ENCODE assay signal across 9 mouse cellular contexts in genomic region chr4:99969328-99969727, GRCm38 (mm10). TPM values are rescaled to one million over a fixed set of nuclear protein-coding genes. Genes with fewer than 3 reads are reported as not detected.
DNase-seq lines count a peak whose midpoint lies in the region; ATAC-seq lines count a peak whose summit lies in the region.
"Had no signal": no experiment of that assay in that cellular context is flagged by ENCODE, and none has a peak within 500 bp of the region (broad histone marks: within the 10 kb centered on the region; RNA-seq: fewer than 3 reads in every experiment).

No protein-coding gene starts in this region.

- no peak for ATAC-seq in heart, embryonic 12.5 days (ENCODE audit: insufficient number of reproducible peaks, low FRiP score)
- 0 out of 2 replicates have a peak, but pooled peaks have one; percentile 37 for ATAC-seq in heart, embryonic 16.5 days (replicated peaks; ENCODE audit: extremely low read depth, insufficient read depth, low FRiP score)
- ATAC-seq in forebrain, embryonic 12.5 days (ENCODE audit: low FRiP score): no peak

- H3K27ac ChIP-seq in heart, embryonic 12.5 days (ENCODE audit: poor library complexity, severe bottlenecking): no peak overlapping the region
- peak overlapping the region; percentile 63 for H3K27ac ChIP-seq in heart, embryonic 16.5 days (ENCODE audit: low read length)
- H3K27ac ChIP-seq in limb, embryonic 10.5 days: peak overlapping the region; percentile 56
- no peak overlapping the region for H3K27ac ChIP-seq in forebrain, embryonic 12.5 days

- H3K4me3 ChIP-seq in heart, embryonic 12.5 days: no peak overlapping the region
- H3K4me3 ChIP-seq in heart, embryonic 16.5 days (ENCODE audit: low read length): no peak overlapping the region
- no peak overlapping the region for H3K4me3 ChIP-seq in limb, embryonic 10.5 days
- no peak overlapping the region for H3K4me3 ChIP-seq in forebrain, embryonic 12.5 days (replicated peaks)

- no peaks in the 10 kb centered on the region for H3K9me3 ChIP-seq in heart, embryonic 12.5 days (replicated peaks)
- H3K9me3 ChIP-seq in heart, embryonic 16.5 days (replicated peaks; ENCODE audit: control insufficient read depth, low read length): no peaks in the 10 kb centered on the region
- H3K9me3 ChIP-seq in limb, embryonic 10.5 days (replicated peaks): no peaks in the 10 kb centered on the region
- no peaks in the 10 kb centered on the region for H3K9me3 ChIP-seq in forebrain, embryonic 12.5 days

- intact Hi-C loops in left cerebral cortex, postnatal 4 days (cut with DNase I): no loop called here

- H3K9ac ChIP-seq in heart, embryonic 12.5 days: no peak overlapping the region
- H3K9ac ChIP-seq in heart, embryonic 16.5 days (ENCODE audit: low read length): no peak overlapping the region
- H3K9ac ChIP-seq in forebrain, embryonic 12.5 days: no peak overlapping the region

- H3K36me3 ChIP-seq in heart, embryonic 12.5 days: peaks cover 82% of the 10 kb centered on the region
- H3K36me3 ChIP-seq in heart, embryonic 16.5 days (ENCODE audit: control insufficient read depth, insufficient read depth): peaks cover 61% of the 10 kb centered on the region
- H3K36me3 ChIP-seq in limb, embryonic 10.5 days: 0 out of 2 replicates have a peak, but pooled peaks cover 8% of the 10 kb centered on the region
- H3K36me3 ChIP-seq in forebrain, embryonic 12.5 days (replicated peaks): 0 out of 2 replicates have a peak, but pooled peaks cover 3% of the 10 kb centered on the region

- DNase-seq in heart, adult 11 months: peak; percentile 98
- DNase-seq in brain, adult 2 months (ENCODE audit: low read depth, low spot score): peak; percentile 46
- no peak for DNase-seq in limb, embryonic 10.5 days (ENCODE audit: low spot score)
- no peak for DNase-seq in retina, postnatal 1 day
- DNase-seq in left cerebral cortex, postnatal 4 days: no peak
- DNase-seq: B cell, adult 2 months had no signal

- WGBS in heart, embryonic 12.5 days: 60% methylated on average over 5 of the region's 5 CpGs
- WGBS in heart, embryonic 16.5 days: 67% methylated on average over 5 of the region's 5 CpGs
- WGBS in limb, embryonic 10.5 days: 32% methylated on average over 5 of the region's 5 CpGs
- 65% methylated on average over 5 of the region's 5 CpGs for WGBS in forebrain, embryonic 12.5 days

- H3K4me2 ChIP-seq in heart, embryonic 12.5 days: no peak overlapping the region
- no peak overlapping the region for H3K4me2 ChIP-seq in heart, embryonic 16.5 days (ENCODE audit: low read depth, low read length)
- H3K4me2 ChIP-seq in forebrain, embryonic 12.5 days: no peak overlapping the region

- H3K4me1 ChIP-seq in heart, embryonic 12.5 days (replicated peaks): no peaks in the 10 kb centered on the region
- no peaks in the 10 kb centered on the region for H3K4me1 ChIP-seq in heart, embryonic 16.5 days (ENCODE audit: control insufficient read depth, insufficient read depth, low read length)
- H3K4me1 ChIP-seq in limb, embryonic 10.5 days: peaks cover 44% of the 10 kb centered on the region
- H3K4me1 ChIP-seq in forebrain, embryonic 12.5 days: peaks cover 5% of the 10 kb centered on the region; the same call in 1 of the 2 replicates

- H3K27me3 ChIP-seq in heart, embryonic 12.5 days (replicated peaks): no peaks in the 10 kb centered on the region
- no peaks in the 10 kb centered on the region for H3K27me3 ChIP-seq in heart, embryonic 16.5 days (ENCODE audit: control insufficient read depth, insufficient read depth, low read length)
- no peaks in the 10 kb centered on the region for H3K27me3 ChIP-seq in limb, embryonic 10.5 days (ENCODE audit: low read depth, poor library complexity, severe bottlenecking)
- no peaks in the 10 kb centered on the region for H3K27me3 ChIP-seq in forebrain, embryonic 12.5 days

RNA-seq across cellular contexts. Expression of gene Itgb3bp, which starts 39.7 kb away (rescaled TPM):
- 42.6 and 43.0 TPM in 2 replicates for polyA plus RNA-seq in heart, embryonic 12.5 days (2016; fragmentation: Nextera tagmentation; extraction: Ambion mirVana)
- polyA plus RNA-seq in heart, embryonic 16.5 days (2015; fragmentation: Nextera tagmentation; extraction: Ambion mirVana): 28.3 and 31.9 TPM in 2 replicates
- 50.0 and 52.6 TPM in 2 replicates for polyA plus RNA-seq in limb, embryonic 10.5 days (2016; fragmentation: Nextera tagmentation; extraction: Ambion mirVana)
- total RNA-seq in left cerebral cortex, postnatal 4 days (2021): 1 to 10 TPM; 4.1 to 4.5 TPM
- 54.3 and 57.3 TPM in 2 replicates for polyA plus RNA-seq in forebrain, embryonic 12.5 days (2016; fragmentation: Nextera tagmentation; extraction: Ambion mirVana)

RNA-seq across cellular contexts. Expression of gene Pgm1, which starts 40.1 kb away (rescaled TPM):
- polyA plus RNA-seq in heart, embryonic 12.5 days (2016; fragmentation: Nextera tagmentation; extraction: Ambion mirVana): 247 and 258 TPM in 2 replicates
- polyA plus RNA-seq in heart, embryonic 16.5 days (2015; fragmentation: Nextera tagmentation; extraction: Ambion mirVana): 291 and 294 TPM in 2 replicates
- 54.9 and 62.4 TPM in 2 replicates for polyA plus RNA-seq in limb, embryonic 10.5 days (2016; fragmentation: Nextera tagmentation; extraction: Ambion mirVana)
- 10 to 100 TPM; 32.5 to 40.5 TPM for total RNA-seq in left cerebral cortex, postnatal 4 days (2021)
- 32.6 and 36.5 TPM in 2 replicates for polyA plus RNA-seq in forebrain, embryonic 12.5 days (2016; fragmentation: Nextera tagmentation; extraction: Ambion mirVana)

Comparison
In these comparisons a context has a peak if more than half of its experiments do, and no peak if none do; other contexts are left out.
1. H3K27ac ChIP-seq: peak in heart, embryonic 16.5 days (single experiment) and limb, embryonic 10.5 days (single experiment); none in heart, embryonic 12.5 days (single experiment) and forebrain, embryonic 12.5 days (single experiment).
2. DNase-seq: peak in heart, adult 11 months (single experiment) and brain, adult 2 months (single experiment); none in limb, embryonic 10.5 days (single experiment), retina, postnatal 1 day (single experiment) and left cerebral cortex, postnatal 4 days (single experiment).